Mouse (Mus musculus) myocyte (in vitro differentiated cells): ENCODE data around the gene Bri3.

ENCODE experiments used
- CEBPB ChIP-seq: IDR thresholded peaks from 2 replicates; pipeline ENCODE4 v1.6.1; 2011; ENCODE audit warnings: mild to moderate bottlenecking, moderate library complexity; ENCODE audit not compliant: poor library complexity, insufficient read depth, severe bottlenecking
- E2F4 ChIP-seq: IDR thresholded peaks from one replicate; pipeline ENCODE4 v1.6.1; 2011; ENCODE audit warnings: mild to moderate bottlenecking, control low read depth, moderate library complexity; ENCODE audit not compliant: insufficient read depth
- MAX ChIP-seq: IDR thresholded peaks from one replicate; pipeline ENCODE4 v1.6.1; 2011; ENCODE audit warnings: low read depth, mild to moderate bottlenecking, control low read depth
- MYOD1 ChIP-seq, 3 experiments: IDR thresholded peaks; one replicate each; pipeline ENCODE4 v1.6.1; 2011; ENCODE audit warnings: control low read depth in 2 of 3, low read depth in 2 of 3, mild to moderate bottlenecking in 2 of 3, moderate library complexity in 1 of 3; ENCODE audit not compliant: insufficient read length in 2 of 3, control insufficient read depth in 1 of 3
- MYOG ChIP-seq, 3 experiments: IDR thresholded peaks; one replicate each; pipeline ENCODE4 v1.6.1; 2011; ENCODE audit warnings: control low read depth in 2 of 3, low read depth in 2 of 3, mild to moderate bottlenecking in 2 of 3; ENCODE audit not compliant: insufficient read length in 2 of 3, control insufficient read depth in 1 of 3, insufficient read depth in 1 of 3
- POLR2A ChIP-seq: IDR thresholded peaks from one replicate; pipeline ENCODE4 v1.6.1; 2011; ENCODE audit warnings: low read depth, mild to moderate bottlenecking, control low read depth, moderate library complexity; ENCODE audit not compliant: insufficient read length
- POLR2AphosphoS2 ChIP-seq: IDR thresholded peaks from one replicate; pipeline ENCODE4 v1.6.1; 2011; ENCODE audit warnings: low read depth, control low read depth; ENCODE audit not compliant: insufficient read length
- REST ChIP-seq: IDR thresholded peaks from one replicate; pipeline ENCODE4 v1.6.1; 2011; ENCODE audit warnings: mild to moderate bottlenecking, control low read depth, moderate library complexity; ENCODE audit not compliant: insufficient read depth, insufficient read length
- SRF ChIP-seq: IDR thresholded peaks from one replicate; pipeline ENCODE4 v1.6.1; 2011; ENCODE audit warnings: low read depth; ENCODE audit not compliant: control insufficient read depth, insufficient read length
- TCF12 ChIP-seq: IDR thresholded peaks from one replicate; pipeline ENCODE4 v1.6.1; 2011; ENCODE audit warnings: mild to moderate bottlenecking, control low read depth; ENCODE audit not compliant: poor library complexity, insufficient read depth, severe bottlenecking
- USF1 ChIP-seq: IDR thresholded peaks from one replicate; pipeline ENCODE4 v1.6.1; 2011; ENCODE audit warnings: low read depth, mild to moderate bottlenecking, control low read depth, moderate library complexity

GRCm38 (mm10) chr5:144400821-144401220, 156.6 kb downstream of the Bri3 start:
- TF ChIP-seq CEBPB = no peak
- TF ChIP-seq MYOD1 (IDR thresholded peaks at IDR 0.05; ENCODE audit: control insufficient read depth in 1 of 3, insufficient read length in 2 of 3, low read depth in 2 of 3) = no peak
- no peak for TF ChIP-seq MAX
- TF ChIP-seq POLR2A = no peak
- TF ChIP-seq USF1 = no peak
- TF ChIP-seq POLR2AphosphoS2 = no peak
- no peak for TF ChIP-seq MYOG (IDR thresholded peaks at IDR 0.05; ENCODE audit: control insufficient read depth in 1 of 3, insufficient read depth in 1 of 3, insufficient read length in 2 of 3, low read depth in 2 of 3)
- no peak for TF ChIP-seq TCF12
- TF ChIP-seq E2F4 = no peak
- no peak for TF ChIP-seq REST
- no peak for TF ChIP-seq SRF
